Mouse (Mus musculus) testis, adult 2 months (tissue): ENCODE results near the gene Pno1.

Experiments used
- CTCF ChIP-seq: fragments of 200-500 bp; IDR thresholded peaks from 2 replicates; pipeline ENCODE4 v1.5.1; 2012; ENCODE audit warnings: low read depth, mild to moderate bottlenecking, inconsistent platforms, low read length, moderate library complexity; ENCODE audit not compliant: control insufficient read depth, insufficient read depth, insufficient replicate concordance
- POLR2A ChIP-seq: fragments of 200-500 bp; IDR thresholded peaks from 2 replicates; pipeline ENCODE4 v1.6.1; 2012; ENCODE audit warnings: low read depth, mild to moderate bottlenecking, inconsistent platforms, low read length, moderate library complexity; ENCODE audit not compliant: control insufficient read depth

DNA sequence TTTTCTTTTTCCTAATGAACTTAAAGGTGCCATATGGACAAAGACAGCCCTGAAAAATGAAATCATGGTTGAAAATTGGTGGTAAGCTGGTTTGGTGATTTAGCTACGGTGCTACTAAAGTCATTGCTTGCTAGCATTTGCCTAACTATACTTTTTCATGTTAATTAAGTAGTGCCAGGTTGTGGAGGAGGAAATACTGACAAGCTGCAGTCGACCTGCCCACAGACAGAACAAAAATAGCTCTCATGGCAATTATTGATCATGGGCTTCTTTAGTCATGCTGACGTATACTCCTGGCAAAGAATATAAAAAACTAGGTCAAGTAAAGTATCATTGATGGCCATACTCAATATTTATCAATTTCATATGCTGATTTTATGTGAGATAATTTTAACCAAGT is 4.1 kb upstream of the Pno1 start:
- TF ChIP-seq POLR2A (no peak), CTCF (no peak)
